In the genomic region with DNA sequence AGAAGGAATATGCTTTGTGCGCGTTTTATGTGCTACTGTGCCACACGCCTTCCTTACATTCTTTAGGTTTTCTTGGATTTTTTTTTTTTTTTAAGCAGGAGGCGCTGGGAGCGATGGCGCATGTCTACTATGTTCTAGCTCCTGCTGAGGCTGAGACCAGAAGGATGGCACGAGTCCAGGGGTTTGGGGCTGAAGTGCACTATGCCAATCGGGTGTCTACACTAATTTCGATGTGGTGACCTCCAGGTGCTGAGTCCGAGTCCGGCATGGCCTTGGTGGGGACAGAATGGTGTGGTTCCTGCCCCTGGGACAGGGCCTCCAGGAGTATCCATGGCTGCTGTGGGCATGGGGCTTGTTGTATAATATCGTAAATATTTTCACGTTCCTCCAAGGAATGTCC, we compare ENCODE assay signal across 29 mouse cellular contexts. TPM values are rescaled to one million over a fixed set of nuclear protein-coding genes. Genes with fewer than 3 reads are reported as not detected.
DNase-seq lines count a peak whose midpoint lies in the region; ATAC-seq and TF ChIP-seq lines count a peak whose summit lies in the region.
"Had no signal": no experiment of that assay in that cellular context is flagged by ENCODE, and none has a peak within 500 bp of the region (broad histone marks: within the 10 kb centered on the region; RNA-seq: fewer than 3 reads in every experiment).

No protein-coding gene starts in this region.

- intact Hi-C loops in left cerebral cortex, postnatal 4 days (cut with DNase I): no loop called here
- intact Hi-C loops in left cerebral cortex, postnatal 14 days (cut with DNase I): no loop called here

- H3K9ac ChIP-seq in heart, embryonic 12.5 days: no peak overlapping the region
- H3K9ac ChIP-seq: embryonic facial prominence, embryonic 12.5 days; embryonic facial prominence, embryonic 15.5 days; forebrain, embryonic 12.5 days had no signal

- no peaks in the 10 kb centered on the region for H3K4me1 ChIP-seq in heart, embryonic 12.5 days (replicated peaks)
- H3K4me1 ChIP-seq in testis, adult 2 months (ENCODE audit: control insufficient read depth, insufficient read depth, low read length): no peaks in the 10 kb centered on the region; the same call in 1 of the 2 replicates
- H3K4me1 ChIP-seq: embryonic facial prominence, embryonic 12.5 days; embryonic facial prominence, embryonic 15.5 days; forebrain, embryonic 12.5 days had no signal

- H3K9me3 ChIP-seq in heart, embryonic 12.5 days (replicated peaks): no peaks in the 10 kb centered on the region
- H3K9me3 ChIP-seq: embryonic facial prominence, embryonic 12.5 days; embryonic facial prominence, embryonic 15.5 days; forebrain, embryonic 10.5 days; forebrain, embryonic 12.5 days; G1E had no signal

- 79% methylated on average over 13 of the region's 13 CpGs for WGBS in heart, embryonic 12.5 days

- no peak for ATAC-seq in cerebellum, adult (ENCODE audit: insufficient number of reproducible peaks, low FRiP score, low TSS enrichment)
- ATAC-seq in heart, embryonic 12.5 days (ENCODE audit: insufficient number of reproducible peaks, low FRiP score): no peak
- ATAC-seq: activated CD4-positive, CD25-positive, alpha-beta regulatory T cell, adult 4 months; CD4-positive, CD25-positive, alpha-beta regulatory T cell, adult 4 months; forebrain, embryonic 14.5 days; forebrain, embryonic 16.5 days; Patski had no signal

- no peaks in the 10 kb centered on the region for H3K27me3 ChIP-seq in heart, embryonic 12.5 days (replicated peaks)
- H3K27me3 ChIP-seq in testis, adult 2 months (ENCODE audit: control insufficient read depth, insufficient read depth, low read length): no peaks in the 10 kb centered on the region
- H3K27me3 ChIP-seq: CH12.LX; embryonic facial prominence, embryonic 12.5 days; embryonic facial prominence, embryonic 15.5 days; forebrain, embryonic 12.5 days; Patski had no signal

- no peak overlapping the region for H3K4me2 ChIP-seq in heart, embryonic 12.5 days
- H3K4me2 ChIP-seq: embryonic facial prominence, embryonic 12.5 days; embryonic facial prominence, embryonic 15.5 days; forebrain, embryonic 12.5 days had no signal

- no peak for TF ChIP-seq POLR2A in testis, adult 2 months (IDR thresholded peaks at IDR 0.05; ENCODE audit: control insufficient read depth, low read depth, low read length)

- H3K36me3 ChIP-seq in heart, embryonic 12.5 days: peaks cover 15% of the 10 kb centered on the region
- no peaks in the 10 kb centered on the region for H3K36me3 ChIP-seq in testis, adult 2 months (ENCODE audit: control insufficient read depth, insufficient read depth, low read length)
- H3K36me3 ChIP-seq: forebrain, embryonic 12.5 days had no signal

- no peak overlapping the region for H3K27ac ChIP-seq in heart, embryonic 12.5 days (ENCODE audit: poor library complexity, severe bottlenecking)
- no peak overlapping the region for H3K27ac ChIP-seq in testis, adult 2 months (ENCODE audit: control insufficient read depth, insufficient read depth, low read depth, low read length)
- H3K27ac ChIP-seq: embryonic facial prominence, embryonic 12.5 days; embryonic facial prominence, embryonic 15.5 days; forebrain, embryonic 10.5 days; forebrain, embryonic 12.5 days had no signal

- H3K4me3 ChIP-seq in heart, embryonic 12.5 days: no peak overlapping the region
- peak overlapping the region; percentile 10; the same call in 1 of the 2 replicates for H3K4me3 ChIP-seq in testis, adult 2 months (ENCODE audit: control insufficient read depth, low read depth, low read length)
- H3K4me3 ChIP-seq: embryonic facial prominence, embryonic 12.5 days; embryonic facial prominence, embryonic 15.5 days; erythroblast, embryonic 14.5 days; forebrain, embryonic 10.5 days; forebrain, embryonic 12.5 days had no signal

- no peak for TF ChIP-seq CTCF in testis, adult 2 months (IDR thresholded peaks at IDR 0.05; ENCODE audit: control insufficient read depth, insufficient read depth, insufficient replicate concordance, low read depth, low read length)

- peak; percentile 59 to 60 for DNase-seq in cerebellum, postnatal 10 days
- DNase-seq in heart, adult 11 months: peak; percentile 85
- DNase-seq in left cerebral cortex, postnatal 4 days: peak; percentile 37
- no peak for DNase-seq in left cerebral cortex, postnatal 14 days (ENCODE audit: low spot score in 2 of 2)
- no peak for DNase-seq in testis, postnatal 14 days (ENCODE audit: low spot score)
- DNase-seq: adrenal gland, adult 8-10 months; adrenal gland, postnatal 14 days; B cell, adult 2 months; cerebellum, adult 11-12 months; cerebellum, adult 2 months; cerebellum, adult 9-10 months; cerebellum, postnatal 36 days; embryo, embryonic 11 days had no signal

RNA-seq across cellular contexts. Expression of a gene that starts 10.3 kb away (rescaled TPM):
- 0.21 TPM in 1 of 2 replicates, not detected in the other for polyA plus RNA-seq in heart, embryonic 12.5 days (2016; fragmentation: Nextera tagmentation; extraction: Ambion mirVana)
- total RNA-seq in left cerebral cortex, postnatal 4 days (2021): under 1 TPM; 0.40 to 0.84 TPM
- total RNA-seq in left cerebral cortex, postnatal 14 days (2021): not detected
- polyA plus RNA-seq in testis, adult 2 months (2012; rRNA removed): 0.17 and 0.52 TPM in 2 replicates
- total RNA-seq: adrenal gland, adult 8-10 months; adrenal gland, postnatal 14 days; CH12.LX; common myeloid progenitor, adult 5-6 weeks had no signal
- polyA plus RNA-seq: activated CD4-positive, CD25-positive, alpha-beta regulatory T cell, adult 4 months; CD4-positive, CD25-positive, alpha-beta regulatory T cell, adult 4 months; erythroblast, embryonic 14.5 days; G1E had no signal

RNA-seq across cellular contexts. Expression of a gene that starts 10.7 kb away (rescaled TPM):
- 33.1 and 35.5 TPM in 2 replicates for polyA plus RNA-seq in heart, embryonic 12.5 days (2016; fragmentation: Nextera tagmentation; extraction: Ambion mirVana)
- total RNA-seq in left cerebral cortex, postnatal 4 days (2021): 10 to 100 TPM; 55.8 to 55.9 TPM
- total RNA-seq in left cerebral cortex, postnatal 14 days (2021): 10 to 100 TPM; 14.6 to 18.8 TPM
- 17.2 and 21.1 TPM in 2 replicates for polyA plus RNA-seq in testis, adult 2 months (2012; rRNA removed)

RNA-seq across cellular contexts. Expression of a gene that starts 14.4 kb away (rescaled TPM):
- polyA plus RNA-seq in heart, embryonic 12.5 days (2016; fragmentation: Nextera tagmentation; extraction: Ambion mirVana): 61.9 and 62.4 TPM in 2 replicates
- 1 to 10 TPM; 6.5 to 6.7 TPM for total RNA-seq in left cerebral cortex, postnatal 4 days (2021)
- 1 to 10 TPM; 3.8 to 4.2 TPM for total RNA-seq in left cerebral cortex, postnatal 14 days (2021)
- polyA plus RNA-seq in testis, adult 2 months (2012; rRNA removed): 16.3 and 19.2 TPM in 2 replicates

RNA-seq across cellular contexts. Expression of a gene that starts 16.5 kb away (rescaled TPM):
- 14.9 and 17.3 TPM in 2 replicates for polyA plus RNA-seq in heart, embryonic 12.5 days (2016; fragmentation: Nextera tagmentation; extraction: Ambion mirVana)
- total RNA-seq in left cerebral cortex, postnatal 4 days (2021): 10 to 100 TPM; 21.2 to 23.5 TPM
- total RNA-seq in left cerebral cortex, postnatal 14 days (2021): 10 to 100 TPM; 25.9 to 29.1 TPM
- polyA plus RNA-seq in testis, adult 2 months (2012; rRNA removed): 16.6 and 20.2 TPM in 2 replicates

Comparison
In these comparisons a context has a peak if more than half of its experiments do, and no peak if none do; other contexts are left out.
1. DNase-seq: peak in cerebellum, postnatal 10 days (2 of 2), heart, adult 11 months (single experiment) and left cerebral cortex, postnatal 4 days (single experiment); none in left cerebral cortex, postnatal 14 days (0 of 2) and testis, postnatal 14 days (single experiment).